9 mouse cellular contexts compared by ENCODE assay signal in the genomic region with DNA sequence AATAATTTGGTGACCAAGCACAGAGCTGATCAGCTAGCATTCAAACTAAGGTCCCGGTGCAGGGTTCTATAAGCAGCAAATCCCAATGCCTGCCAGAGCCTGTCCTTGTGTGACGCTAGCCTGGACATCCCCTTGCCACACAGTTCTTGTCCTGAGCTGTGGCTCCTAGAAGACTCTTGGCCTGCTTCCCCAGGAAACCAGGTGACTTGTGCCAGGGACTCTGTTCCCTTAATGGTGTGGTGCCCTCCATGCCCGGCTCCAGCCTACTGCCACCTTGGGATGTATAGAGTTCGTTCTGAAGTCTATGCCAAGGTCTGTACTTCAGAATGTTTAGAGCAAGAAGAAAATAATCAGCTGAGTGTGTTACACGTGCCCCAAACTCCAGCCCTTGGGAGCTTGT. TPM values are rescaled to one million over a fixed set of nuclear protein-coding genes. Genes with fewer than 3 reads are reported as not detected.
"Had no signal": no experiment of that assay in that cellular context is flagged by ENCODE, and none has a peak within 500 bp of the region (broad histone marks: within the 10 kb centered on the region; RNA-seq: fewer than 3 reads in every experiment).

No protein-coding gene starts in this region.

- ATAC-seq: midbrain, embryonic 13.5 days had no signal

- H3K9ac ChIP-seq: limb, embryonic 15.5 days; midbrain, embryonic 13.5 days had no signal

- DNase-seq: kidney, adult 8-10 months; kidney, postnatal 25 days; layer of hippocampus, postnatal 36 days; right cerebral cortex, postnatal 14 days; thymus, postnatal 4 days had no signal

- H3K27me3 ChIP-seq: midbrain, embryonic 13.5 days had no signal

- H3K4me3 ChIP-seq: limb, embryonic 15.5 days; midbrain, embryonic 13.5 days had no signal

- H3K4me2 ChIP-seq: limb, embryonic 15.5 days; midbrain, embryonic 13.5 days had no signal

- H3K9me3 ChIP-seq: limb, embryonic 15.5 days; midbrain, embryonic 13.5 days had no signal

- H3K36me3 ChIP-seq: limb, embryonic 15.5 days; midbrain, embryonic 13.5 days had no signal

- H3K27ac ChIP-seq: midbrain, embryonic 13.5 days; stomach, postnatal 0 days had no signal

RNA-seq across cellular contexts. Expression of a gene that starts 18.7 kb away (rescaled TPM):
- total RNA-seq: layer of hippocampus, postnatal 36 days; megakaryocyte progenitor cell, adult 5-6 weeks had no signal
